In genomic region chr16:26713538-26714316, GRCm38 (mm10) we compare ENCODE assay signal across 26 mouse cellular contexts.
DNase-seq lines count a peak whose midpoint lies in the region; ATAC-seq and TF ChIP-seq lines count a peak whose summit lies in the region.
"Had no signal": no experiment of that assay in that cellular context is flagged by ENCODE, and none has a peak within 500 bp of the region (broad histone marks: within the 10 kb centered on the region; RNA-seq: fewer than 3 reads in every experiment).

No protein-coding gene starts in this region.

- ATAC-seq in forebrain, embryonic 15.5 days (replicated peaks) = peak; percentile 80; the same call in 1 of the 2 replicates
- ATAC-seq in forebrain, embryonic 11.5 days (replicated peaks; ENCODE audit: low FRiP score) = no peak
- ATAC-seq in midbrain, postnatal 0 days (ENCODE audit: low FRiP score) = no peak
- ATAC-seq in midbrain, embryonic 14.5 days (ENCODE audit: low FRiP score, low TSS enrichment) = no peak
- ATAC-seq: CD4-positive, CD25-positive, alpha-beta regulatory T cell, adult 4 months; intestine, postnatal 0 days; lung, postnatal 0 days had no signal

- no peak for TF ChIP-seq CTCF in layer of hippocampus, adult 2 months (conservative IDR thresholded peaks at IDR 0.05)
- no peak for TF ChIP-seq CTCF in midbrain, postnatal 0 days (IDR thresholded peaks at IDR 0.05)

- no peaks in the 10 kb centered on the region for H3K27me3 ChIP-seq in forebrain, embryonic 15.5 days
- H3K27me3 ChIP-seq in forebrain, embryonic 11.5 days (ENCODE audit: control insufficient read depth, insufficient read depth, low read length) = no peaks in the 10 kb centered on the region
- no peaks in the 10 kb centered on the region for H3K27me3 ChIP-seq in midbrain, postnatal 0 days (ENCODE audit: insufficient read depth, low read length)
- H3K27me3 ChIP-seq in midbrain, embryonic 14.5 days (ENCODE audit: control insufficient read depth, insufficient read depth, low read length) = no peaks in the 10 kb centered on the region
- H3K27me3 ChIP-seq: heart, embryonic 13.5 days; limb, embryonic 15.5 days; liver, embryonic 13.5 days had no signal

- peaks cover 8% of the 10 kb centered on the region; the same call in 1 of the 2 replicates for H3K4me1 ChIP-seq in forebrain, embryonic 15.5 days
- no peaks in the 10 kb centered on the region for H3K4me1 ChIP-seq in forebrain, embryonic 11.5 days (replicated peaks; ENCODE audit: control insufficient read depth, insufficient read depth, low read length)
- no peaks in the 10 kb centered on the region for H3K4me1 ChIP-seq in midbrain, postnatal 0 days (ENCODE audit: insufficient read depth, low read length)
- H3K4me1 ChIP-seq in midbrain, embryonic 14.5 days (ENCODE audit: control insufficient read depth, insufficient read depth, low read length) = no peaks in the 10 kb centered on the region
- H3K4me1 ChIP-seq: heart, embryonic 13.5 days; hindbrain, embryonic 10.5 days; limb, embryonic 10.5 days; limb, embryonic 15.5 days; liver, embryonic 13.5 days had no signal

- H3K9ac ChIP-seq in forebrain, embryonic 15.5 days (replicated peaks) = no peak overlapping the region
- H3K9ac ChIP-seq in forebrain, embryonic 11.5 days (ENCODE audit: low read length) = no peak overlapping the region
- H3K9ac ChIP-seq in midbrain, postnatal 0 days (replicated peaks; ENCODE audit: low read length, poor library complexity, severe bottlenecking) = no peak overlapping the region
- no peak overlapping the region for H3K9ac ChIP-seq in midbrain, embryonic 14.5 days (replicated peaks; ENCODE audit: low read length)
- H3K9ac ChIP-seq: heart, embryonic 13.5 days; limb, embryonic 15.5 days; liver, embryonic 13.5 days had no signal

- DNase-seq in forebrain, embryonic 11.5 days (ENCODE audit: low spot score) = no peak
- DNase-seq in layer of hippocampus, adult 2 months (ENCODE audit: low spot score in 2 of 2) = peak; percentile 27 to 44
- DNase-seq in layer of hippocampus, postnatal 10 days (ENCODE audit: low spot score in 2 of 2) = no peak
- DNase-seq in midbrain, postnatal 0 days (ENCODE audit: low spot score) = peak; percentile 31
- no peak for DNase-seq in midbrain, embryonic 14.5 days
- DNase-seq in skeletal muscle tissue, adult 2 months (ENCODE audit: low read depth, low spot score) = peak; percentile 7
- no peak for DNase-seq in heart, postnatal 36 days
- DNase-seq: adrenal gland, postnatal 25 days; cerebellum, adult 2 months; cerebellum, postnatal 14 days; gastrocnemius, postnatal 10 days; heart, postnatal 10 days; kidney, adult 9 months; kidney, postnatal 10 days; liver, embryonic 13.5 days; lung, adult 18-20 months; right cerebral cortex, postnatal 4 days; thymus, postnatal 4 days had no signal

- H3K9me3 ChIP-seq in forebrain, embryonic 15.5 days = no peaks in the 10 kb centered on the region
- H3K9me3 ChIP-seq in forebrain, embryonic 11.5 days (ENCODE audit: control insufficient read depth, low read length) = no peaks in the 10 kb centered on the region
- no peaks in the 10 kb centered on the region for H3K9me3 ChIP-seq in midbrain, postnatal 0 days (ENCODE audit: low read length)
- H3K9me3 ChIP-seq in midbrain, embryonic 14.5 days (ENCODE audit: control insufficient read depth, low read length) = no peaks in the 10 kb centered on the region
- H3K9me3 ChIP-seq: heart, embryonic 13.5 days; hindbrain, embryonic 10.5 days; limb, embryonic 10.5 days; limb, embryonic 15.5 days; liver, embryonic 13.5 days had no signal

- 63% methylated on average over 5 of the region's 5 CpGs for WGBS in forebrain, embryonic 15.5 days
- 84% methylated on average over 5 of the region's 5 CpGs for WGBS in forebrain, embryonic 11.5 days
- WGBS in midbrain, postnatal 0 days = 63% methylated on average over 5 of the region's 5 CpGs
- 75% methylated on average over 5 of the region's 5 CpGs for WGBS in midbrain, embryonic 14.5 days

- H3K27ac ChIP-seq in forebrain, embryonic 15.5 days (replicated peaks) = no peak overlapping the region
- H3K27ac ChIP-seq in forebrain, embryonic 11.5 days (ENCODE audit: low read depth, low read length) = no peak overlapping the region
- peak overlapping the region; percentile 64 for H3K27ac ChIP-seq in layer of hippocampus, adult 2 months
- no peak overlapping the region for H3K27ac ChIP-seq in midbrain, postnatal 0 days (ENCODE audit: low read depth, low read length)
- no peak overlapping the region for H3K27ac ChIP-seq in midbrain, embryonic 14.5 days (replicated peaks; ENCODE audit: low read depth, low read length)
- H3K27ac ChIP-seq: heart, embryonic 13.5 days; hindbrain, embryonic 10.5 days; limb, embryonic 10.5 days; limb, embryonic 15.5 days; liver, embryonic 13.5 days had no signal

- no peak overlapping the region for H3K4me3 ChIP-seq in forebrain, embryonic 15.5 days
- H3K4me3 ChIP-seq in forebrain, embryonic 11.5 days (ENCODE audit: low read depth, low read length) = no peak overlapping the region
- H3K4me3 ChIP-seq in layer of hippocampus, adult 2 months = no peak overlapping the region
- no peak overlapping the region for H3K4me3 ChIP-seq in midbrain, postnatal 0 days (ENCODE audit: low read depth, low read length)
- H3K4me3 ChIP-seq in midbrain, embryonic 14.5 days (replicated peaks; ENCODE audit: low read depth, low read length) = no peak overlapping the region
- H3K4me3 ChIP-seq: heart, embryonic 13.5 days; hindbrain, embryonic 10.5 days; limb, embryonic 10.5 days; limb, embryonic 15.5 days; liver, embryonic 13.5 days had no signal

- intact Hi-C loops in heart, postnatal 36 days (cut with DNase I) = no loop called here

- H3K36me3 ChIP-seq in forebrain, embryonic 15.5 days = no peaks in the 10 kb centered on the region
- H3K36me3 ChIP-seq in forebrain, embryonic 11.5 days (ENCODE audit: control insufficient read depth, insufficient read depth, low read length) = no peaks in the 10 kb centered on the region
- no peaks in the 10 kb centered on the region for H3K36me3 ChIP-seq in midbrain, postnatal 0 days (ENCODE audit: insufficient read depth, low read length)
- H3K36me3 ChIP-seq in midbrain, embryonic 14.5 days (ENCODE audit: control insufficient read depth, insufficient read depth, low read length) = no peaks in the 10 kb centered on the region
- H3K36me3 ChIP-seq: heart, embryonic 13.5 days; hindbrain, embryonic 10.5 days; limb, embryonic 10.5 days; limb, embryonic 15.5 days; liver, embryonic 13.5 days had no signal

- no peak overlapping the region for H3K4me2 ChIP-seq in forebrain, embryonic 15.5 days (replicated peaks)
- no peak overlapping the region for H3K4me2 ChIP-seq in forebrain, embryonic 11.5 days (ENCODE audit: low read depth, low read length, severe bottlenecking)
- H3K4me2 ChIP-seq in midbrain, postnatal 0 days (ENCODE audit: low read depth, low read length, poor library complexity, severe bottlenecking) = no peak overlapping the region
- no peak overlapping the region for H3K4me2 ChIP-seq in midbrain, embryonic 14.5 days (ENCODE audit: low read length)
- H3K4me2 ChIP-seq: heart, embryonic 13.5 days; limb, embryonic 15.5 days; liver, embryonic 13.5 days had no signal

Comparison
In these comparisons a context has a peak if more than half of its experiments do, and no peak if none do; other contexts are left out.
1. DNase-seq: peak in layer of hippocampus, adult 2 months (2 of 2), midbrain, postnatal 0 days (single experiment) and skeletal muscle tissue, adult 2 months (single experiment); none in forebrain, embryonic 11.5 days (single experiment), layer of hippocampus, postnatal 10 days (0 of 2), midbrain, embryonic 14.5 days (single experiment) and heart, postnatal 36 days (0 of 2).